Mouse (Mus musculus) spleen, postnatal 36 days (tissue): ENCODE measurements around the gene Ephb1.

Experiments used
- DNase-seq, 2 experiments: peaks; one replicate each; pipeline ENCODE4 v3.0.0; 2022; ENCODE audit warnings: low spot score in 2 of 2, mixed read lengths in 1 of 2

Gene Ephb1

DNA sequence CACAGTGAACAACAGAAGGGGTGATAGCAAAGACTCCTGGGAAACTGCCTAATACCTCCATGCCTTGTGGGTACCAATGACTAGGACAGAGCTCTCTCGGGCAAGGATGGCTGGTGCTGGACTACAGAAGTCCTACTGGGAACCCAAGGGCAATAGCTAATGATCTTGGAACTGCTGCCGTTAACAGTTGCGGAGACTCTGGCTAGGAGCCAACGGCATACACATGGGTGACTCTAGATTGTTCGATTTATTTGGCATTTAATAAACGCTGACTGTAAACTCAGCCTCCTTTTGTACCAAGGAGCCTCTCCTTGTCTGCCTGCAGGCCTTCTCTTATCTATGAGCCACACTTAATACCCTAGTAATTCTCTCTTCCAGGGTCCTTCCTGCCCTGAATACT is 364.5 kb downstream of the Ephb1 start:
- DNase-seq, result peak in 1 of 2 experiments; percentile 12

DNA sequence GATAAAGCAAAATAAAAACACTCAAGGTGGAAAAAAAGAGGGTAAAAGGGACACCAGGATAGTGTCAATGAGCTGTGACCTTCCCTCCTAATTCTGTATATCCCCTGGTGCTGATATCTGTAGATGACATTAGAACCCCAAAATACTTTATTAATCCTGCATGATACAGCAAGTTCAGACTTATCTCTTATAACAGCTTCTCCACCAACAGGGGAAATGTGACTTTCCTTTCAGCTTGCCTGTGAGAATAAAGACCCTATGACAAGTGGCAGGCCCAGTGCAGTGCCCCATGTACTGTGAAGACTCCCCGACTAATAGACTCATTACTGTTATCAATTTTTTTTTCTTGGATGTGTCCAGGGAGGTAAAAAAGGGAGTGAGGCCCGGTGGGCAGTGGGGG is 367.6 kb downstream of the Ephb1 start:
- DNase-seq, result no peak

DNA sequence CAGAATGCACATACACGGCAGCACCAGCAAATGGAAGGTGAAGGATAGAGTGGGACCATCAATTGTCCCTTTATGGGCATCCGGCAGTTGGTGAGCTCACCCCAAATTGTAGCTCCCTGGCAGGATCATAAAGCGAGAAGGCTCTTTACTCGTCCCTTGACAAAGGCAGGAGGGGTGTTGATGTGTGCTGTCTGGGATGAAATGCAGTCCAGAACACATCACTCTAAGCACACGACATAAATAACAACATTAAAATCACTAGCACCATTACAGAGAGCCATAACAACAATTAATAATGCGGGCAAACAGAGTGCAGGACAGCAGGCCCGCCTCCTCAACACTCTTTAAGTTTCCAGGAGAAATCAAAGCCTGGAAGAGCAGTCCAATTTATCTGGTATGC is 372.1 kb downstream of the Ephb1 start:
- no peak for DNase-seq

DNA sequence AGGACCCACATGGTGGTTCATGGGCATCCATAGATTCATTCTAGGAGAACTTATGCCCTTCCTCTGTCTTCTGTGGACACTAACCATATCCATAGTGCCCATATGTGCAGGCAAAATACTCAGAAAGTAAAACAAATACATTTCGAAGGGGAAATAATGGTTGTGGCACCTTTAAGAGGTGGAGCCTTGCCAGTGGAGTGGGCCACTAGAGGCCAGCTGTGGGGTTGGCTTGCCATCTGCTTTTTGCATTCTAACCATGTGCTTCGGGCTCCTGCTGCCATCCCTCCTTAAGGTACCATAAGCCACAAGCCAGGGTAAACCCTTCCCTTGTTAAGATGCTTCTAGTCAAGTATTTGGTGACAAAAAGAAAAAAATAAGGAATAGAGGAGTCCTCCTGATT is 373.3 kb downstream of the Ephb1 start:
- DNase-seq, result no peak

DNA sequence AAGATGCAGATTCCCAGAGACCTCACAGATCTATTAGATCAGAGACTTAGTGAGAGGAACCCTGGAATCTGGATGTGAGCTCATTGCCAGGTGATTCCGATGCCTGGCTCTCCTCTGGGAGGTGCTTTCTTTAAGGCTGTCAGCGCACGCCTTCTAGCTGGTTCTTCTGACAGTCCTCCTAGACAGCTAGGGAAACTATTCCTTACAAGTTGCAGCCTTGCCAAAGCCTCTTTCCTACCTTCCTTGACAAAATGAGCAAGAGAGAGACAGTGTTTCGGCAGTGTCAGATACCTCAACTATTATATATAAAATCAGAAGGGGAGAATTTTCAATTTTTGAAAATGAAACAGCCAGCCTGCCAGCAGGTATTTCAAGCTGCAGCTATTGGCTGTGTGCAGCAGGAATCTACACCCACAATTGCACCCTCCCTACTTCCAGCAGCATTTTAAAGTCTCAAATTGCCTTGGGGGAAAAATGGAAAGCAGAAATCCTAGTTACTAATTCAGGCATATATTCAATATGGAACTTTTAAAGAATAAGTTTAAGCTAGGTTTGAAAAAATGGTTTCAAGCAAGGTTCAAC is 377.5 kb downstream of the Ephb1 start:
- DNase-seq, result no peak

DNA sequence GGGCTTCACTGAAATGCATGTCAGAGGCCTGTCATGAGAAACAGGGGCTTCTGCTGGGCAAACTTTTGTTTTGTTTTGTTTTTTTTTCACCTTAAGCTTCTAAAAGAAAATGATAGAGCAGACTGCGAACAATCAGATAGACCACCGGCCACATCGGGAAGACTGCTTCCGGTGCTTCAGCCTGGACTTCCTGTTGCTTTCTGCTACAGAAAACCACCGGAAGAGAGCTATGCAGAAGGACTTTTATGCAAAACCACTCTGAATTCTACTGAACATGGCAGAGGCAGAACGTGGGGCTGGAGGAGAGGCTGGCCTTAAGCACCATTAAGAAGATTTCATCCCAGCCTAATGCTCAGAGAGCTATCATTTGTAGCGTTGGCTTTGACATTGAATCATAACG is 382.2 kb downstream of the Ephb1 start:
- DNase-seq, result no peak

DNA sequence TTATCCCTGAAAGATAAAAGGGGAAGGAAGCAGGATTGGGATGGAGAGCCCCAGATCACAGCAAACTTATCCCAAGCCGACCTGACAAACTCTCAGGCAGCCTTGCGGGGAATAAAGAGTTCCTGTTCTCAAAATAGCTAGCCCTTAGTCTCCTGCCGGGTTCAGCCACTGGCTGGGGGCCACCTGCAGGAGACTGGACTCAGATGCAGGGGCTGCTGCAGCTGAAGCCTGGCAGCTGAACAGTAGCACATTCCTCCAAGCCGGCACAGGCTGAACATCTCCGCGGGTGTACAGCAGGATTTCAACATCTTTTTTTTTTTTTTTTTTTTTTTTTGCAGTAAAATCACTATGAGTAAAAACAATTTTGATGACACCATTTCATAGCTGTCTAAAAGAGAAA is 382.7 kb downstream of the Ephb1 start:
- DNase-seq, result no peak

DNA sequence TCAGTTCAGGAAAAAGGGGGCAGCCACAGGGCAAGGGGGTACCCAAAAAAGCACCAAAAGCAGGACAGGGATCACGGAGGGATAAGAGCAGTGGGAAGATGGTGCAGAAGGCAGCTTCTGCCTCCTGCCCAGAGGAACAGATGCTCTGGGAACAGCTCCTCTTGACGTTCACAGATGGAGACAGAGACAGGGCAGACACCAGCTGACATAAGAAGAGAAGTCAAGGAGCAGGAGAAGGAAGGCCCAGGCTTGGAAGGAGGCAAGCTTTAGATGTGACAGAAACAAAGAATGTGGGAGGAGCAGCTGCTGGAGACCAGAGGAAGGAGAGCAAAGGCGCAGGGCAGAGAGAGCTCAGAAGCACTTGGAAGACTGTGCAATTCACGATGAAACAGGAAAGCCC is 398.3 kb downstream of the Ephb1 start:
- no peak for DNase-seq

DNA sequence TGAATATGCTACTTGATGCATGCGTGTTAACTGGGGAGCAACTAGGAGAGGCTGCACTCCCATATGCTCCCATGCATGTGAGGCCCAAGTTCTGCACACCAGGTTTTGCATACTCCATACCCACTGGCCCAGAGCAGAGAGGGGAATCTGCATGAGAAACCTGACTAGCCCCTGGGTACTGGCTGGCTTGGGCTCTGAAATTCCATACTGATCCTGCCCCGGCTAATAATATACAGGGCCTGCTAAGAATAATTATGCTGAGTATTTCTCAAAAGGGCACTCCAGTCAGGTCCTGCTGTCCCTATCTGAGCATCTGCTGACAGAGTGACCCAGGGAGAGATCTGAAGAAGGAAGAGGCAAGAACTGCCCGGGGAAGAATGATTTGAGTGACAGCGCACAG is 400.0 kb downstream of the Ephb1 start:
- DNase-seq, result no peak

DNA sequence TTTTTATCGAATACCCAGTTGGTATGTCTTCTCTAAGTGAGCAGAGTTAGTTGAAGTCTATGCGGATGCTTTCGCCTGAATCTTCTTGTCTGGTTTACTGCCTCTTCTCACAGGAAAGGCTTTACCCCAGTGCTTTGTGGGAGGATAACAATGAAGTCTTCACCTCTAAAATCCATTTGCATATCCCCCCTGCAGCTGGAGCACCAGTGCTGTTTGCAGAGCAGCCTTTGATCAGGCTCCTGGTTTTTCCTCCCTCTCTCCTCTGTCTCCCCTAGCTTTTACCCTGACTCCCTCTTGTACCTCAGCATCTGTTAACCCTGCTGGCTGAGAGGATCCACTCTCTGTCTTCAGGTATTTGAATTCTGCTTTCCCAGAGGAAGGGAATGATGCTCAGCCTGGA is 404.4 kb downstream of the Ephb1 start:
- no peak for DNase-seq

DNA sequence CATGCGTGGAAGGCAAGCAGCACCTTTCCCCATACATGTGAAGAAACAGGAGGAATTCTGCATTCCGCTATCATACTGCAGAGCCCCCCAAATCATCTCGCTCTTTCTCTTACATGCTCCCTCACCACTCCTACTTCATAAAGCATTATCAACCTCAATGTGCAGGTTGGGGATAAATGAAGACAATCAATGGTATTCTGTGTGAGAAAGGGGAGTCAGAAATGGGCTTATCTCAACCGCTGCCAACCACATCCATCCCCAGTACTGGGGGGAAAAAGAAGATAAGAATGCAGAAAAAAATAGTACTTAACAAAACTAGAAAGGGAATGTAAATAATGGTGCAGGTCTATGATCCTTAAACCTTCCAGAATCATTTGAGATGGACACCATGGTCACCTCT is 408.7 kb downstream of the Ephb1 start:
- peak in 1 of 2 experiments; percentile 2 for DNase-seq

DNA sequence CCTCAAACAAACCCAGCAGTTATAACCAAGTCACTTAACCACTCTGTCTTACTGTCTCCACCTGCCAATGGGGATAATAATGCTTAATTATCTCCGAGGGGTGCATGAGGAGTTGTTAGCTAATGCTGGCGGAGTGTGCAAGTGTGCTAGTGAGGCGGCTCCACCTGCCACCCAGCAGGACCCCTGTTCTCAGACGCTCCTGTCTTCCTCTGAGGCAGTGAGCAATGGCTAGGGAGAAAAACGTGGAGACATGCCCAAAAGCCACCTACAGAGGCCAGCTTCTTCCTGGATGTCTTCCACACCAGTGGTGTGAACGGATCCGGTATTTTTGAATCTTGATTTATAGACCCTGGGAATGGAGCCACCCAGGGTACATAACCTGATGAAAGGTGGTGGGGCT is 409.2 kb downstream of the Ephb1 start:
- DNase-seq, result no peak

DNA sequence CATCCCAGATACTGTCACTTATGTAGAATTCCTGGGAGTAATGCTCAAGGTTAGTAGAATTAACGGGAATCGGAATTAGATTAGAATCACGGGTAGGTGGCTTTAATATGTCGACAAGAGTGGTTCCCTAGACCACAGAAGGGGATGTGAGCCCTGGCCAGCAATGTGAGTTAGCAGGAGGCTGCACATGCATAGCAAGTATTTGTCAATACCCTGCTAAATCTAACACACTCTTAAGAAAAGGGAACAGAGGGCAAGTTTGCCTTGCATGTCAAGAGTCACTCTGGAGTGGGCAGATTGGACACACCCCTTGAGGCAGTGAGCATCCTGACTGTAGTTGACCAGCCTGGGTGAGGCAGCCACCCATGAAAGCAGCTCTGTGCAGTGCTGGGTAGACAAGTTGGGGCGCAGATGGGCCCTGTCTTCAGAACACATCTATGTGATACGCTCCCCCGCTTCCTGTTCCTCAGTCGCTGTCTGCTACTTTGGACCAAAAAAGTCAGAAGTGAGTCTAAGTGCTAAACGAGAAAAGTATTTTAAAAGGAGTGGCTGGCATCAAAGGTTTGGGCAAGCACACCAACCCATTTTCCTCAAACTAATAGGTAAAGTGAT is 412.3 kb downstream of the Ephb1 start:
- DNase-seq, result no peak

DNA sequence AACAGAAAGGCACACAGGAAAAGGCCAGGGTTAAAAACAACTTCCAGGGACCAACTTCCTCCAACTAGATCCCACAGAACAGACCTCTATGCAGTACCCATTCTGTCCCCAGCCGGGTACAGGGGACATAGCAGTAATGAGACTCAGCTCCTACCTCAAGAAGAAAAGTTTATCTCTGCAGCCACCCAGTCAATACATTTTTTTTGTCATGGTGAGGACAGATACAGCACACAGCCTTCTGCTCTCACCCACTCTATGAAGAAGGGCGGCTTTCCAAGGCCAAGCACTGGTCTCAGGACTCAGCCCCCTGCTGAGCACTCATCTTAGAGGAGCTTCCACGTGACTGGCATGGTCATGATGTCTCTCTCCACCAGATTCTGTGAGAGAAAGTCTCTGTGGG is 414.3 kb downstream of the Ephb1 start:
- DNase-seq, result no peak

DNA sequence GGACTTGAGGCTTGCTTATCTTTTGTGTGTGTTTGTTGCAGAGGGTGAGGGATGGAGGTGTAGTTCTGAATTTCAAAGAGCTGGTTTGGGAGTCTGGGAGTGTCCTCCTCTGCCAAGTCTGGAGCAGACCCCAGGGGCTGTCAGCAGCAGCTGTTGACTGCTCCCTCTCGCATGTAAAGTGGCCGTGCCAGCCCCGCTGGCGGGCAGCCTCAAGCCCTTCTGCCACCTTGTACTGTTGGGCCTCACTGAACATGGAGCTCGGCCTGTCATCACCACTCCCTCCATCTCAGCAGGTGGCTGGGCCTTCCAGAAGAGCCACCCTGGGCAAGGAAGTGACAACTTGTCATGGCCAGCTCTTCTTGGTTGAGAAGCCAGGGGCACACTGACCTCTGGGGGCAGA is 415.5 kb downstream of the Ephb1 start:
- DNase-seq, result no peak

DNA sequence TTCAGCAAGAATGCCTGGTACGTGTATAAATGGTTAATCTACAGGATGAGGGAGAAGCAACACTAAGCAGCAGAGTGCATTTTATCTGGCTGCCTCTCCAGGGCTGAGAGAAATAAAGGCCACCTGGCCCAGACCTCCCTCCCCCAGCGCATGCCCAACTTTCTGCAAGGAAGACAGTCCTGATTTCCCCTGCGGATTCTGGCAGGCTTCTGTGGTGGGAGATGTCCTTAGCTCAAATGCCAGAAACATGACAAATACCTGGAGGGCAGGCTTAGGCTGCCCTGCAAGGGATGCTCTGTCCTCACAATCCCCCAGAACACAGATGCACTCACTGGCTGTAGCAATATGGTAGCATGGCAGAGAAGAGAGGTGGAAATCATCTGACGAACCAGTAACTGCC is 416.4 kb downstream of the Ephb1 start:
- DNase-seq, result no peak

DNA sequence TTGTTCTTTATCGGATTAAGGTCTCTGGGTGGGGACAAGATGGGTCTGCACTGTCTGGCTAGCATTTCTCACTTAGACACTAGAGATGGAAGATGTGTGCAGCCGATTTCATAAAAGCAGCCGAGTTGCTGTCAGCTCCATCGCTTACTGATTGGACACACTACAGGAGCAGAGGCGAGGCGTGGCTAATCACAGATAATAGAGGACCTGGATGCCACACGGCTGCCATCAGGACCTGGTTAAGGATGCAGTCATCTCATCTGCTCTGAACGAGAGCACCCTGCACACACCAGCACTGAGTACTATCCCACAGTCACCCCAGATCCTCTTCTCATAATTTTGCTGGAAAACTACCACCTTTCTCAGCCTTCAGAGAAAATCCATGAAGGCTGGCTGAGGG is 419.6 kb downstream of the Ephb1 start:
- DNase-seq, result no peak

DNA sequence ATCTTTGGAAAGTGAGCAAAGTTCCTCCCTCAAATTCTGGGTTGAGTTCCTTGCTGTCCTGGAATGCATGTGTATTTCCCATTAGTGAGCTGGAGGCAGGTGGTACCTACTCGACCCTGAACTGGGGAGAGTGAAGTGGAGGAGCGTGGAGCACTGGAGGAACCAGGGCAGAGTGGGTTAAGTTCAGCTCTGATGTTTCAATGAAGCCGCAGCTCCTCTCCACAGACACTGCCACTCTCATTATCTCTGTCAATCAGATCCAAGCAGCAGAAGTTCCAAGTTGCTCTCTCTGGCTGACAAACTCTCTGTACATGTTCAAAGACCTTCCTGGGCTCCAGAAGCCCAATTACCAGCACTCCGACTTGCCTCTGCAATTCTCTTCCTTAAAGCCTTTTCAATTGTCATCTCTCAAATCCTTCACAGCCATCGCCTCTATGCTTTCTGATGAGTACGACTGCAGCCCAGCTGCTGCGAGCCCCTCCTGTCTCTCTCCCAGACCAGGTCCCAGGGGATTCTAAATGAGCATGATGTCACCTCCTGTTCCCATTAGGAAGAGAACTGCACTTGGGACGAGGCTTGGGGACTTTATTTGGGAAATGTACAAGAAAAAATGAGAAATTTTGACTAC is 420.4 kb downstream of the Ephb1 start:
- no peak for DNase-seq

DNA sequence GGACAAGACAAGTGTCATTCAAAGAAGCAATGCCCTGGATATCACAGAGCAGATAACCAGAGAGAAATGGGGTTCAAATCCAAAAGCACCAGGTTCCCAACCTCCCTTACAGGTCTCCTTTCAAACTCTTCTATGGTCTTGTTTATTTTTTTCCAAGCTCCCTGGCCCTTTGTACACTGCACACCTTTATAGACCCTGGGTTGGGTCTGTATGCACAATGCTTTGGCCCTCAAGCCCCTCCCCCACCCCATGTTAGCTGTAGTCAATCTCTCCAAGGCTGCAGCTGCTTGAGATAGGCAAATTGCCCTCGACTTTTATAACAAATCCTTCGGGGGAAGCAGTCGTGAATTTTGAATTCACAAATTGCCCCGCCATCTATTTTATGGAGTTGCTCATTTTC is 429.7 kb downstream of the Ephb1 start:
- DNase-seq, result no peak

DNA sequence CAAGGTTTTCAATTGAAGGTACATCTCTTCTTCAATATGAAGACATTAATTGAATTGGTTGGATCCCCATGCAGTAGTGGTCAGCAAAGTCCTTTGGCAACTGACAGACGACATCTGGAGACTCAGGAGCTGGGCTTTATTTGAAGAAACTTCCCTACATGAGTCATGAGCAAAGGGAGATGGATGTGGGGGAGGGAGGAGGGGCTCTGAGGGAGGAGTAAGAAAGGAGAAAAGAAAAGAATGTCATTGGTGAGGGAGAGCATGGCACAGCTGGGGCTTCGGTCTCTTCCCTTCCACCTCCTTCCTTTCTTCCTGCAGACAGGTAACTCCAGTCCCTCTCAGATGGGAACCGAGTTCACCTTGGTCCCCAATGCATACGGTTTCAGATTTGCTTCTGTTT is 431.6 kb downstream of the Ephb1 start:
- DNase-seq, result no peak

DNA sequence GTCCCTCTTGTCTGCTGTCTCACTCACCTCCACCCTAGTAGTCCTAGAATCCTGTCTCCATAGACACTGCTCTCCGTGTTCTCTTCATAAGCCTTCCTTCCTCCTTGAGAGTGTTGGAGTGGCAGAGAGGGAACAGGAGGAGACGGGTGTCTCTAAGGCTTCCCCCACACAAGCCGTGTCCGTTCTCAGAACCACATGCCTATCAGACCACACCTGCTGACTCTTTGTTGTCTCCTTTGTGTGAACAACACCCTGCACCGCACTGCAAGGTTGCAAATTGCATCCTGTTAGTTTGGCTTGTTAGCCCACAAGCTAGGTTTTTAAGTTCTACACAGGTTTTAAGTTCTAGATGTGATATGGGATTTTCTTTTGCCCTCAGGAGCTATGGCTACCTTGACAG is 435.2 kb downstream of the Ephb1 start:
- DNase-seq, result no peak

DNA sequence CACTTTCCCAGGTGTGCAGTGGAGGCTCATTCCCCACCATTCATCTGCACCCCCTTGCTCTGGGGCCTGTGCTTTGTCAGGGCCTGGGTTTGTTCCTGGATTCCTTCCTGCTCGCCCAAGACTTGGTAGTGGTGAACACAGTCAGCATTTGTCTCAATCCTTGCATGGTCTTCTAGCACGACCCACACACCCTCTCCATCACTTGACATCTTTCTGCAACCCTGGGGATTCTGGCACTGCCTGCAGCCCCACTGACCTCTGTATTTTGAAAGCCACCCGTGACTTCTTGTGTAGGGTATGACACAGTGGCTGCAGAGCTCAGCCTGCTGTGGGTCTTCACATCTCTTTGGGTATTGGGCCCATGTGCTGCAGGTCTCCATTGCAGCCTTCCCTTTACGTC is 435.7 kb downstream of the Ephb1 start:
- no peak for DNase-seq

DNA sequence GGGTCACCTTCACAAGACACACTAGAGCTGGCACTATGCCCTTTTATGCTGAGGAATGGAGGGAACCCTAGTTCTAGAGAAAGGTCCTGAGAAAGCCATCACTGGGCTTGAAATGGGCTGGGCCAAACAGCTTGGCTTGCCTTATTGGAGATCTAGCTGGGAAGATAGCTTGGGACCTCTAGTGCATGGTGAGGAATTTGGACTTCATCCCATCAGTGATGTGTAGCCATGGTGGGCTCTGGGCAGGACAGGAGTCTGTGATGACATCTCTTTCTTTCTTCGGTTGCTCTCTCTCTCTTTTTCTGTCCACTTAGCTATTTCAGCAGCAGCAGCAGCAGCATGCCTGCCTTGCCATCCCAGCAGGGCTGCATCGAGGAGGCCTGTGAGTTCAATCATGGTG is 439.4 kb downstream of the Ephb1 start:
- DNase-seq, result no peak
